Mouse (Mus musculus) intestine, postnatal 0 days (tissue): ENCODE measurements around the gene Utp6. TPM values are rescaled to one million over a fixed set of nuclear protein-coding genes. Genes with fewer than 3 reads are reported as not detected.

Source experiments
- ATAC-seq: fragments of 200-750 bp; cut with Nextera tagmentation; 2 replicates; pipeline ENCODE4 v1.8.0; 2017; ENCODE audit warnings: mild to moderate bottlenecking, moderate TSS enrichment, moderate library complexity
- H3K27ac ChIP-seq: fragments of 300-500 bp; sonication (generic); 2 replicates; pipeline ENCODE4 v1.5.1; 2014; ENCODE audit warnings: mild to moderate bottlenecking, low read depth, low read length, moderate library complexity
- H3K27me3 ChIP-seq: fragments of 300-500 bp; sonication (generic); replicated peaks from 2 replicates; pipeline ENCODE4 v1.6.1; 2014; ENCODE audit warnings: low read length, mixed read lengths; ENCODE audit not compliant: control insufficient read depth, insufficient read depth
- H3K36me3 ChIP-seq: fragments of 300-500 bp; sonication (generic); 2 replicates; pipeline ENCODE4 v1.6.1; 2014; ENCODE audit warnings: mild to moderate bottlenecking, moderate library complexity; ENCODE audit not compliant: control insufficient read depth, insufficient read depth
- H3K4me1 ChIP-seq: fragments of 300-500 bp; sonication (generic); replicated peaks from 2 replicates; pipeline ENCODE4 v1.6.1; 2014; ENCODE audit warnings: antibody characterized with exemption, low read length, mixed read lengths; ENCODE audit not compliant: control insufficient read depth, insufficient read depth
- H3K4me2 ChIP-seq: fragments of 300-500 bp; sonication (generic); replicated peaks from 2 replicates; pipeline ENCODE4 v1.6.1; 2014; ENCODE audit warnings: low read depth, mild to moderate bottlenecking, moderate library complexity
- H3K4me3 ChIP-seq: fragments of 300-500 bp; sonication (generic); 2 replicates; pipeline ENCODE4 v1.5.1; 2014; ENCODE audit warnings: low read depth, low read length
- H3K9ac ChIP-seq: fragments of 300-500 bp; sonication (generic); 2 replicates; pipeline ENCODE4 v1.6.1; 2014; ENCODE audit warnings: mild to moderate bottlenecking, low read depth, low read length
- H3K9me3 ChIP-seq: fragments of 300-500 bp; sonication (generic); 2 replicates; pipeline ENCODE4 v1.6.1; 2016; ENCODE audit warnings: mixed run types; ENCODE audit not compliant: control insufficient read depth
- CTCF ChIP-seq: sonication (generic); IDR thresholded peaks from 2 replicates; pipeline ENCODE4 v1.5.1; 2016; ENCODE audit warnings: low read depth, mild to moderate bottlenecking, control low read depth, antibody characterized with exemption, moderate library complexity
- WGBS: fragments of 180-500 bp; shearing (Covaris S2); extraction: QIAGEN DNeasy Blood & Tissue Kit; methylation state at CpG from one replicate; pipeline ENCODE4 v1.1.7; 2014; 5-methylcytosine and 5-hydroxymethylcytosine counted together
- polyA plus RNA-seq: library from polyadenylated mRNA; unstranded; fragments of >200 nt; fragmentation: Nextera tagmentation; extraction: Ambion mirVana; gene quantifications from 2 replicates; pipeline ENCODE4 v1.2.1, GENCODE M21; 2015

Utp6 gene
- polyA plus RNA-seq, 1 experiment from 2014 or later: 24.5 TPM

DNA sequence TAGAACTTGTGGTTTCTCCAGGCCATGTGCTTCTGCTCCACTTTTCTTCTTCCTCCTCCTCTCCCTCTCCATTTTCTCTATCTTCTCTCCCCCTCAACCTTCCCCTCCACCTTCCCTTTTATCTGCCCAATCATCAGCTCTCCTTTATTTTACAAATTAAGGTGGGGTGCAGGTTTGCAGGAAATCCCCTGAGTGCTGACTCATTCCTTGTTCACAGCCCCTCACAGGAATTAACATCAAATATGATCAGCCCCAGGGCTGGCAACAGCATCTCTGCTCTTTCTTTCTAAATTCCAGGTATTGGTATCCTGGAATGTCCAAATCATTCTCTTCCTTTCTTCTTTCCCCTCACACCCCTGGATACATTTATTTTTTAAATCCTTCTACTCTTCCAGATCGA, 14.0 kb upstream of the Utp6 start:
- WGBS: 93% methylated on average over 1 of the region's 1 CpGs
- no peaks in the 10 kb centered on the region for H3K9me3 ChIP-seq
- no peak for TF ChIP-seq CTCF
- no peak overlapping the region for H3K9ac ChIP-seq
- no peak overlapping the region for H3K4me3 ChIP-seq
- H3K27me3 ChIP-seq: peaks cover 20% of the 10 kb centered on the region
- no peak overlapping the region for H3K4me2 ChIP-seq
- H3K36me3 ChIP-seq: no peaks in the 10 kb centered on the region
- no peak for ATAC-seq
- no peaks in the 10 kb centered on the region; the same call in 1 of the 2 replicates for H3K4me1 ChIP-seq
- no peak overlapping the region for H3K27ac ChIP-seq

DNA sequence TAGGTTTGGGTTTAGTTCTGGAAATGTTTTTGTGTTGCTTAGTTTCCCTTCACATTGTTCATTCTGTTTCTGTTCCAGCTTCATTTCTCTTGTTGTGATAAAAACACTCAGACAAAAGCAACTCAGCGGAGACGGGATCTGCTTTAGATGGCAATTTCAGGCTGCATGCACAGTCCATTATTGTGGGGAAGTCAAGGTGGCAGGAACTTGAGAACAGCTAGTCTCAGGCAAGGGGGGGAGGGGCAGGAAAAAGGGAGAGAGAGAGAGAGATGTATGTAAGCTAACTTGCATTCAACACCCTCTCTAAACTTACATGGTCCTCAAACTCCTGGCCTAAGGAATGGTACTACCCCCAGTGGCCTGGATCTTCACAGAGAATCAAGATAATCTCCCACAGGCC, 13.2 kb upstream of the Utp6 start:
- no peak for TF ChIP-seq CTCF
- Histone ChIP-seq H3K4me1 (no peaks in the 10 kb centered on the region; the same call in 1 of the 2 replicates), H3K4me3 (no peak overlapping the region), H3K4me2 (no peak overlapping the region), H3K9ac (no peak overlapping the region), H3K9me3 (no peaks in the 10 kb centered on the region), H3K27ac (no peak overlapping the region), H3K36me3 (no peaks in the 10 kb centered on the region), H3K27me3 (peaks cover 20% of the 10 kb centered on the region)
- ATAC-seq: no peak
- WGBS: 84% methylated on average over 2 of the region's 2 CpGs

DNA sequence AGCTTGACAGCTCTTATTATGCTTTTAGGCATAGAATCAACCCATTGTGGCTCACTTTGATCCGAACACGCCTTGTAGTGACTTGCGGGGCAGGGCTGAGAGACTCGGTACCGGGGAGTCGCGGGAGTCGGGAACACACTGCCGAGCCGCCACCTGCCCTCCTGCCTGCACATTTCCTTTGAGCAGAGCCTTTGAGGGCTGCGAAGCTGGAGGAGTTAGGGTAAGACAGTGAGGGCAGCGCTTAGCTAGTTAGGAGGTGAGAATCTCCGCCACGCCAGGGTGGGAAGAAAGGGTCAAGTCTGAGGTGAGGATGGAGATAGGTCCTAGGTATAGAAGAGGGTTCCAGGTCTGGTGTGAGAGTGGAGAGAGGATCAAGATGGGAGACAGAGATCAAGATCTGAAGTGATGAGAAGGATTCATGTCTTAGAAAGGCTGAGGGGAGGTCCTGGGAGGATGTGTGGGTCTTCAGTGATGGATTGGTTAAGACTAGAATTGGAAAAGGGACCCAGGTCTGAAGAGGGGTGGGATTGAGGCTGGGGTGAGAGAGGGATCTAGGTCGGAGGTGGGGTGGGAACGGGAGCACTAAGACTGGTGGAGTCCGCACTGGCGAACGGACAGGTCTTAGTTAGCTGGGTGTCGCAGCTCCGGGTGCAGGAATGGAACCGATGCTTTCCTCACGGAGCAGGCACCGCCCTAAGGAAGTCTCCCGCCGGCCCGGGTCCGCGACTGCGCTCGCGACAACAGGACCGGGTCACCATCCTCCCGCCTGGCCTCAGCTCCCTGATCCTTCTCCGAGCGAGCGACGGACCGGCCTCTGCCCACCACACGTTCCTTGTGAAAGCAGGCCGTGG, 11.7 kb upstream of the Utp6 start:
- no peak for ATAC-seq
- TF ChIP-seq CTCF: no peak
- Histone ChIP-seq H3K9me3 (no peaks in the 10 kb centered on the region), H3K27ac (no peak overlapping the region), H3K4me2 (peak overlapping the region; percentile 88), H3K36me3 (no peaks in the 10 kb centered on the region), H3K4me3 (peak overlapping the region; percentile 46), H3K4me1 (no peaks in the 10 kb centered on the region; the same call in 1 of the 2 replicates), H3K27me3 (peaks cover 20% of the 10 kb centered on the region), H3K9ac (no peak overlapping the region)
- WGBS: 1% methylated on average over 41 of the region's 41 CpGs

DNA sequence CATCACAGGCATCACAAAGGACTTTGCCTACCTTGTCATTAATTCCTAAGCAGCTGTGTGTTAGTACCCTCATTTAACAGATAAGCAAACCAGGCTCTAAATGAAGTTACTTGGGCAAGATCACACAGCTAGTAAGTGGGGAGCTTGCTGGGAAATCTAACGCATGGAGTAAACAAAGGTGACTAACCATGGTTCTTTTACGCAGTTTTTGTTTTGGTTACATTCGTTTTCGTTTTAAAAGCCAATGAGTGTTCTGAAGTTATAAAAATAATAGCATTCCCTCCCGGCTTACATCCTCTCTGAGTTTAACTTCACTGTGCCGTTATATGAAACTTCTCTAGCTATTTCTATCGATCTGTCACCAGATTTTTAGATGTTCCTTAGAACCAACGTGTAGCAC, 10.9 kb upstream of the Utp6 start:
- H3K27ac ChIP-seq: no peak overlapping the region
- H3K9me3 ChIP-seq: no peaks in the 10 kb centered on the region
- no peak overlapping the region for H3K9ac ChIP-seq
- WGBS: 14% methylated on average over 8 of the region's 8 CpGs
- ATAC-seq: no peak
- H3K4me3 ChIP-seq: peak overlapping the region; percentile 46
- H3K4me1 ChIP-seq: no peaks in the 10 kb centered on the region; the same call in 1 of the 2 replicates
- H3K36me3 ChIP-seq: no peaks in the 10 kb centered on the region
- peak overlapping the region; percentile 88 for H3K4me2 ChIP-seq
- no peak for TF ChIP-seq CTCF
- peaks cover 20% of the 10 kb centered on the region for H3K27me3 ChIP-seq

DNA sequence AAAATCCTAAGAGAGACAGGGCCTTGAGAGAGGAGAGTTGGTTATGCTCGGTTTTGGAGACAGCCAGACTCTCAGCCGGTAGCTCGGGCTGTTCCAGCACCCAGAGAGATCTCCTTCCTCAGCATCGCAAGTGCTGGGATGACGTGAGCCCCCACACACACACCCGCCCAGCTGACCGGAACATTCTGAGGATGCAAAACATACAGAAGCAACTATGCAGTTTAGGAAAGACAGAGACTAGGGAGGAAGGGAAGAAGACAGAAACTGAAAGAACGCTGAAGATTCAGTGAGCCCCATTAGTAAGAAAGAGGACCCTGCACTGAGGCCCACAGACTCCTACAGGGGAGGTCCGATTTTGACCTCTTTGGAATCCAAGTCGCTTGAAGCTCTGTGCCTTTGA, 5.6 kb upstream of the Utp6 start:
- Histone ChIP-seq H3K4me3 (no peak overlapping the region), H3K9me3 (no peaks in the 10 kb centered on the region), H3K36me3 (no peaks in the 10 kb centered on the region), H3K27ac (no peak overlapping the region), H3K9ac (no peak overlapping the region), H3K4me1 (no peaks in the 10 kb centered on the region), H3K27me3 (peaks cover 4% of the 10 kb centered on the region; the same call in 1 of the 2 replicates), H3K4me2 (no peak overlapping the region)
- WGBS: 80% methylated on average over 10 of the region's 10 CpGs
- no peak for TF ChIP-seq CTCF
- ATAC-seq: no peak

DNA sequence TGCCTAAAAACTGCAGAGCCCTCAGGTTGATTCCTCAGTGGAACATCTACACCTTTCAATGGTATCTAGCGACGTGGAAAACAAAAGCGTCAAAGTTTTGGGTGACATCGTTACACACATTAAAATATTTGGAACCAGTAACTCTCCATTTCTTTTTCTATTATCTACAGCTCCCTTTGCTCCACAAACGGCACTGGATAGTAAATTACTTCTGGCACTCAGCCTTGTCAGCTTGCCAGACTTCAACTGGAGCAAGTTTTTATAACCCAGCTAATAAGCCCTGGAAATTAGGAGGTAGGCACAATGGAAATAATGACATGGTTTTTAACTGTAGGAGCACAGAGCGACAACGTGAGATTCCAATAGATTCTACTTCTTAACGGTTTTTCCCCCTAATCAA, 3.7 kb upstream of the Utp6 start:
- TF ChIP-seq CTCF: no peak
- no peak for ATAC-seq
- H3K4me2 ChIP-seq: no peak overlapping the region

More for the DNA sequence above, 3.7 kb upstream of the Utp6 start:
- no peaks in the 10 kb centered on the region for H3K36me3 ChIP-seq
- H3K9me3 ChIP-seq: no peaks in the 10 kb centered on the region
- no peak overlapping the region for H3K4me3 ChIP-seq
- WGBS: 47% methylated on average over 8 of the region's 8 CpGs
- H3K27me3 ChIP-seq: no peaks in the 10 kb centered on the region
- no peak overlapping the region for H3K9ac ChIP-seq
- no peaks in the 10 kb centered on the region; the same call in 1 of the 2 replicates for H3K4me1 ChIP-seq
- no peak overlapping the region for H3K27ac ChIP-seq
